Mouse (Mus musculus): Measurements from ENCODE around the gene Sec22b.
A peak's percentile ranks its signal among the peaks of the same experiment; 100 is the strongest.

The Sec22b gene

DNA sequence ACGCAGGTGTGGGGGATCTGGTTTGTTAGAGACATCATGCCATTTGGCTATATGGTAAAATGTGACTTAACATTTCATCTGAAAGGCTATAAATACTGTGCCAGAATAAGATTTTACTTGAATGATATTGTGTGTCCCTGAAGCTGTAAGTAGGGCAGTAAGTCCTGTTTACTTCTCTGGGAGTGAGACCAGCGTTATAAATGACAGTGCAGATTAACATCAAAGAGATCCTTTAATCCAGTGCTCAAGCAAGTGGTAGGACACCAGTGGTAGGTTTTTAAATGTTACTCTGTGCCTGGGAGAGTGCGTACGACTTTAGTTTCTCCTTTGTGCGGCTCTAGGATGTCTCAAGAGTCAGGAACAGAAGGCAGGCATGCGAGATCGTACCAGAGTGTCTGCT is 10.1 kb downstream of the Sec22b start:
- DNase-seq = no peak

DNA sequence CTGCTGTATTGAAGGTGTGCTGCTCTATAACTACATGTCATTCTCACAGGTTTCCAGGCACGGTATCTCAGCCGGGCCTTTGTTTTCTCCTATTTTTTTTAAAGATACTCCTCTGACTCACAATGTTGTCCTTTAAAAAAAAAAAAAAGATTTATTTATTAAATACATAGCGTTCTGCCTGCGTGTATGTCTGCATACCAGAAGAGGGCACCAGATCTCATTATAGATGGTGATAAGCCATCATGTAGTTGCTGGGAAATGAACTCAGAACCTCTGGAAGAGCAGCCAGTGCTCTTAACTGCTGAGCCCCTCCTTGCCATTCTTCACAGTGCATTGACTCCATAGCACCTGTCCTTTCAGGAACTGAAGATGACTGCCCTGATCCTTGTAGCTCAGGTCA is 14.1 kb downstream of the Sec22b start:
- no peak for DNase-seq

GRCm38 (mm10) chr3:97918885-97919550 is 18.0 kb downstream of the Sec22b start:
- no peak for DNase-seq

DNA sequence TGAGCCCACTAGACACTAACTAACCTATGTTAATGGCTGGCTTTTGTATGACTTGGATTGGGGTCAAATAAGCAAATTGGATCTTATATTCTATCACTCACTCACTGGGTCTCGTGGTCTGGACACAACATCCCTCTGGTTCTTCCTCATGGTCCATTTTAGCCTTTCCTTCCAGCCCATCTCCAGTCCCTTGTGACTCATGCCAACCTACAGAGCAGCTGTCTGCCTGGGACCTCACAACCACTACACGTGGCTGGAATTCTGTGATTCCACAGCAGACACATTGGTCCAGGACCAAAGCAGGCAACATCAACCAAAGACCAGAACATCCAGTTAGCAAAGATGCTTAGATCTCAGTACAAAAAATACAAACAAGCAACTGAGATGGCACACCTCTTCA is 24.3 kb downstream of the Sec22b start:
- DNase-seq = no peak

DNA sequence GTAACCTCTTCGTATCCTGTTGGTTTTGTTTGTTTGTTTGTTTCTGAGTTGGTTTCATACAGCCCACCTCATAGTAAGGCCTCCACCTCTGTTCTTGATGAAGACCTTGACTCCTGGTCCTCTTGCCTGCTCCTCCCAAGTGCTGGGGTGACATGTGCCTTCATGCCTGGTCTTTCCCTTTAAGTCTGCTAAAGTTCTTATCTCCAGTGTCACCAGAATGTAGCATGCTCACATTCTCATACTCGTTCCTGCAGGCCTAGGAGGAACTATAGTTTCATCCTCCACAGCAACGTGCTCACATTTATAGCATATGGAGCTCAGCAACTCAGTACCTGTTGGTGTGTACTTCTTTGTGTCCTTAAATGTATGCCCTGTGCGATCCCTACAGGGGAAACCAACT is 26.3 kb downstream of the Sec22b start:
- DNase-seq = no peak

- peak; percentile 85 for DNase-seq
These were observed 28.2 kb downstream of the Sec22b start for GRCm38 (mm10) chr3:97928968-97929858.

GRCm38 (mm10) chr3:97930141-97930786 is 29.3 kb downstream of the Sec22b start:
- DNase-seq = no peak

GRCm38 (mm10) chr3:97930787-97931158 is 29.8 kb downstream of the Sec22b start:
- DNase-seq = no peak

- no peak for DNase-seq
These were observed 30.4 kb downstream of the Sec22b start for GRCm38 (mm10) chr3:97931310-97931885.

GRCm38 (mm10) chr3:97932131-97932530 is 31.1 kb downstream of the Sec22b start:
- DNase-seq = no peak

- DNase-seq = no peak
These were observed 31.8 kb downstream of the Sec22b start for GRCm38 (mm10) chr3:97932771-97933170.

GRCm38 (mm10) chr3:97933251-97933650 is 32.3 kb downstream of the Sec22b start:
- no peak for DNase-seq

DNA sequence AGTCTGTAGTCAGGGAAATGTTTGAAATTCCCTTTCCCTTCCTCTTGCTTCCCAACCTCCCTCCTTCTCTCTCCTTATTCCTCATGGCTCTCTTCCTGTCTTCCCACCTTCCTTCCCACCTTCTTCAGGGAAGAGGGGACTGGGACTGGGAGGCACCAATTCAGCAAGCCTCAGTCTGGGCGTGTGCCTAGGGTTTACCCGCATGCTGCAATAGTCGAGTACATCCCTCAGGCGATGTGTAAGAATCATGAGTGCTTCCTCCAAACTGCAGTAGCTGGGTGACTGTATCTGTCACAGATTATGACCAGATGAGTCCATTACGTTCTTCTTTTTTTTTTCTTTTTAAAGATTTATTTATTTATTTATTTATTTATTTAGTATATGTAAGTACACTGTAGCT is 32.8 kb downstream of the Sec22b start:
- no peak for DNase-seq

DNA sequence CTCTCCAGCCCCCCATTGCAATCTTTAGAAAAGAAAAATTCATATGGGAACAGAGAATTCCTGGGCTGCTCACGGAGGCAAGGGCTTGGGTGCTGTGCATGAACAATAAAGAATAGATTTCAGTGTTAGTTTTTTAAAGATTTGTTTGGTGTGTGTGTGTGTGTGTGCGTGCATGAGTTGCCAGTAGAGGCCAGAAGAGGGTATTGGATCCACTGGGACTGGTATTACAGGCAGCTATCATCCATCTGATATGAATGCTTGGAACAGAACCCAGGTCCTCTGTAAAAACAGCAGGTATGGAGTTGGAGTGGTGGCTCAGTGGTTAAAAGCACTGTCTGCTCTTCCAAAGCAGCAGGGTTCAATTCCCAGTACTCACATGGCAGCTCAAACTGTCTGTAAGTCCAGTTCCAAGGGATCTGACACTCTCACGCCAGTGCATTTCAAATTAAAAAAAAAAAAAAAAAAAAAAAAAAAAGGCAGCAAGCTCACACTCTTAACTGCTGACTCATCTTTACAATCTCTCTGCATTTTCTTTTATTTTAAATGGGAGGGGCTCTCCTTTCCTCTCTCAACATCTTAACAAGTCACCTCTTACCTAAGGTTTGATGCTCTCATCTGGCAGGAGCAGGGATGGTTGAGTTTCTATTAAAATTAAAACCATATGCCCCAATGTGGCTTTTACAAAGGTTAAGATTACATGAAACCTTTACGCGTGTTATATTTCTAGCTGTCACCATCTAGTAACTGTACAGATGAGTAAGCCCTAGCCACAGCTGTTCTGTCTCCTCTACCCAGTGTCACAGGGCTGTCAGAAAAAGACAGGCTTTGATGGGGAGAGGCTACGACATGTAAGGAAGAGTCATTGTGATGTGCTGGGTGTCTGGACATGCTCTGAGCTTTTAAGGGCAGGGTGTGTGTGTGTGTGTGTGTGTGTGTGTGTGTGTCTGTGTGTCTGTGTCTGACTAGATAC is 33.6 kb downstream of the Sec22b start:
- no peak for DNase-seq

- DNase-seq = no peak
These were observed 36.3 kb downstream of the Sec22b start for GRCm38 (mm10) chr3:97937068-97937944.

- DNase-seq = no peak
These were observed 36.9 kb downstream of the Sec22b start for GRCm38 (mm10) chr3:97937945-97938266.

DNA sequence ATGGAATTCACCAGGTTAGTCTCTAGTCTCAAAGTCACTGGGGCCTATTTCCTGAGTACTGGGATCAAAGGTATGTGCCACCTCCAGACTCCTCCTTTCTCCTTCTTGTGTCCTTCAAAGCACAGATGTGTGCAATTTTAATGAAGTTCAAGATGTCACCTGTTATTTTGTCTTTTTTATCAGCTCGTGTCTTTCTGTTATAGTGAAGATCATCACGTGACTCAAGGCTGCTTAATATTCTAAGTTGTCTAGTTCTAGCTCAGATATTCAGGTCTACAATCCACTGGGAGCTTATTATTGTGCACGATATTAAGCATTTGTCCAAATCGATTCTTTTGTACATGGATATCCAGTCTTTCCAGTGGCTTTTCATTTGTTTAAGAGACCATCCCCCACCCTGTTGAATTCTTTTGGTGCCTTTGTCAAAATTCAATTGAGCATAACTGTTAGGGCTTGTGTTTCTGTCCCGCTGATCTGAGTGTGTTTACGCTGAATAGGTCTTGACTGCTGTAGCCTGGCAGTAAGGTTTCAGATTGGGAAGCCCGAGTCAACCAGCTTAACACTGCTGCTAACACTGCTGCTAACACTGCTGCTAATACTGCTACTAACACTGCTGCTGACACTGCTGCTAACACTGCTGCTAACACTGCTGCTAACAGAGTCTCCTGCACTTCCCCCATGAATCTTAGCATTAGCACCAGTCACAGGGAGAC is 38.0 kb downstream of the Sec22b start:
- no peak for DNase-seq

DNA sequence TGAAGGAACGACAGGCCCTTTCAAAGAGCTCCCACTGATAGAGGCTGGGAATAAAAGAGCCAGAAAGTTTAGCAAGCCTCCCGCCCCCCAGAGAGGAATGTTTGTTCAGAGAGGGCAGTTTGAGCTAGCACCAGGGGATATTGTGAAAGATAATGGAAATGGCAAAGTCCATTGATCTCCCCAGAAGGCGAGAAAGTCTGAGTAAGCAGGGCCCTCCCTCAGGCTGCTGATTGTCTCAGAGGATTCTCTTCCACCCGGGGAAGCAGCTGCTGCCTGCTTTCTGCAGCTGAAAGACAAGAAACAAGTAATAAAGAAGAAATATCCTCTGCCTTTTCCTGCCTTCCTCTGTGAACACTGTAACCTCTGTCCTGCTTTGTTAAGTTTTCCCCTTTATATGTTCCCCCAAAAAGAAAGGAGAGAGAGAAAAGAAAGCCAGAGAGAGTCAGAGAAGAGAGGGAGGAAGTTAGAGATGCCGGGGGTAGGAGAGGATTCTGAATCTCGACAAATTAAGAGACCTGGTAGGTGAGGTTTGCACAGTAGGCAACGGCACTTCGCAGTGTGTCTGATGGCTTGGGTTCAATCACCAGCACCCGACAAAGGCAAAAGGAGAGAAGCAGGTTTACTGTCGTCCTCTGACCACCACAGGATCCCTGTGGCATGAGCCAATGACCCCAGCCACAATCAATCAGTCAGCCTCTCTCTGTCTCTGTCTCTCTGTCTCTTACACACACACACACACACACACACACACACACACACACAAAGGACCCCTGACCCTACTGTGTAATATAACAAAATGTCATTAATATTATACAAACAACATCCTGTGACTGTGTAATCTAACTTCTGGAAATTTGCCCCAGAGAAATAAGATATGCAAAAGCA is 38.9 kb downstream of the Sec22b start:
- DNase-seq = no peak

- DNase-seq = peak; percentile 32
These were observed 39.7 kb downstream of the Sec22b start for GRCm38 (mm10) chr3:97940511-97941204.

Measured in right cerebral cortex, postnatal 4 days (tissue).